Mouse (Mus musculus) neural tube, embryonic 12.5 days (tissue): ENCODE measurements around the gene Maip1. TPM values are rescaled to one million over a fixed set of nuclear protein-coding genes. Genes with fewer than 3 reads are reported as not detected.
A peak's percentile ranks its signal among the peaks of the same experiment; 100 is the strongest.

Experiments used
- ATAC-seq: fragments of 200-750 bp; cut with Nextera tagmentation; 2 replicates; pipeline ENCODE4 v1.8.0; 2017; ENCODE audit warnings: low read depth, mild to moderate bottlenecking, moderate TSS enrichment, moderate library complexity; ENCODE audit not compliant: low FRiP score
- H3K27ac ChIP-seq: fragments of 300-500 bp; sonication (generic); 2 replicates; pipeline ENCODE4 v1.5.1; 2016
- H3K27me3 ChIP-seq: fragments of 300-500 bp; sonication (generic); replicated peaks from 2 replicates; pipeline ENCODE4 v1.6.1; 2016; ENCODE audit warnings: mild to moderate bottlenecking
- H3K36me3 ChIP-seq: fragments of 300-500 bp; sonication (generic); 2 replicates; pipeline ENCODE4 v1.6.1; 2016; ENCODE audit warnings: mild to moderate bottlenecking
- H3K4me1 ChIP-seq: fragments of 300-500 bp; sonication (generic); 2 replicates; pipeline ENCODE4 v1.6.1; 2016
- H3K4me2 ChIP-seq: fragments of 300-500 bp; sonication (generic); replicated peaks from 2 replicates; pipeline ENCODE4 v1.6.1; 2016; ENCODE audit warnings: mild to moderate bottlenecking
- H3K4me3 ChIP-seq: fragments of 300-500 bp; sonication (generic); 2 replicates; pipeline ENCODE4 v1.5.1; 2016
- H3K9ac ChIP-seq: fragments of 300-500 bp; sonication (generic); 2 replicates; pipeline ENCODE4 v1.6.1; 2016; ENCODE audit warnings: mild to moderate bottlenecking
- H3K9me3 ChIP-seq: fragments of 300-500 bp; sonication (generic); 2 replicates; pipeline ENCODE4 v1.6.1; 2016; ENCODE audit warnings: mild to moderate bottlenecking
- WGBS: fragments of 180-500 bp; shearing (Covaris S2); methylation state at CpG from one replicate; pipeline ENCODE4 v1.1.7; 2016; 5-methylcytosine and 5-hydroxymethylcytosine counted together
- polyA plus RNA-seq: library from polyadenylated mRNA; unstranded; fragments of >200 nt; fragmentation: Nextera tagmentation; extraction: Ambion mirVana; gene quantifications from 2 replicates; pipeline ENCODE4 v1.2.1, GENCODE M21; 2016

Gene Maip1
- polyA plus RNA-seq, 1 experiment from 2014 or later: 18.2 TPM

DNA sequence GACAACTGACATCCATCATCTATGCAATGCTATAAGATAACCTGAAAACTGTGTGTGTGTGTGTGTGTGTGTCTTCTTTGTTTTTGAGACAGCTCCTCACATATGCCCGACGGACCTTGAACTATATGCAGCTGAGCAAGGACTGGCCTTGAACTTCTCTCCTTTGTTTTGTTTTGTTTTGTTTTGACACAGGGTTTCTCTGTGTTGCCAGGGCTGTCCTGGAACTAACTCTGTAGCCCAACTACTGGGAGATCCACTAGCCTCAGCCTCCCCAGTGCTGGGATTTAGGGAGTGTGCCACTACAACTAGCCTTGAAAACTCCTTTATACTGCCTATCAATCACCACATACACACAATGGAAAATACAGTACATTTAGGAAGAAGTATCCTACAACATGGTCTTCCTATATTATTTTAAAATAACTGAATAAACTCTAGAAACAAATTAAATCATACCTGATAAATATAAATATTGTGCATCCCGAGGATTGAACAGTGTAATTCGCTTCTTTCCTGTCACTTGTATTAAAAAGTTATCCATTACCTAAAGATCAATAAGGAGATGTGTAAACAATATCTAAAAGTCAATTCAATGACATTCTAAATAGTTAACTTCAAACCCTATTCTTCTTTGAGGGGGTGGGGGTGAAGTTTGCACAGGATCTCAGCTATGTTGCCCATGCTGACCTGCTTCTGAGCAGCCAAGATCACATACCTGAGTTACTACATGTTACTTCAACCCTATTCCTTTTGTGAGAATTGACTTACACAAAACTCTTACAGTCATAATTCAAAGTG lies 14.9 kb upstream of the Maip1 start:
- no peak overlapping the region for H3K4me2 ChIP-seq
- no peaks in the 10 kb centered on the region for H3K9me3 ChIP-seq
- no peaks in the 10 kb centered on the region for H3K4me1 ChIP-seq
- no peak overlapping the region for H3K27ac ChIP-seq
- H3K27me3 ChIP-seq: no peaks in the 10 kb centered on the region
- H3K4me3 ChIP-seq: no peak overlapping the region
- 91% methylated on average over 4 of the region's 4 CpGs for WGBS
- ATAC-seq: no peak
- H3K9ac ChIP-seq: no peak overlapping the region
- H3K36me3 ChIP-seq: peaks cover 17% of the 10 kb centered on the region

GRCm38 (mm10) chr1:57392417-57392816 lies 13.7 kb upstream of the Maip1 start:
- WGBS: 85% methylated on average over 4 of the region's 4 CpGs
- H3K4me1 ChIP-seq: no peaks in the 10 kb centered on the region

DNA sequence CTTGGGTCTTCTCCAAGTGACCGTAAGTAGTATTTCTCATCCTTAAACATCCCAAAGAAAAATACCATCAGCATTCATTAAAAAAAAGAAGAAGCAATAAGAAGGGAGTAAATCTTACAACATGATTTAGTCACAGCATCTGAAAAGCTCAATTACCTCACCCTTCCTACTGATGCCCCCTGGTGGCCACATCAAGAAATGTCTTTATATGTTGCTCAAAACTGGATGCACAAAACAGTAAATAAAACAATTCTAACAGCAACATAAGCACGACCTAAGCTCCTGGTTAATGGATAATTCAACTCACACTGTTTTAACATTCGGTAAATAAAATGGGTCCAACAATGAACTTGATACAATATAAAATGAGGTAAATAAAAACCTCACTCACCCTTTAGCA lies 12.1 kb upstream of the Maip1 start:
- Histone ChIP-seq H3K36me3 (peaks cover 30% of the 10 kb centered on the region), H3K27ac (no peak overlapping the region), H3K4me2 (no peak overlapping the region), H3K27me3 (no peaks in the 10 kb centered on the region), H3K9ac (no peak overlapping the region), H3K4me1 (no peaks in the 10 kb centered on the region), H3K4me3 (no peak overlapping the region), H3K9me3 (no peaks in the 10 kb centered on the region)
- 72% methylated on average over 3 of the region's 3 CpGs for WGBS
- no peak for ATAC-seq

More at GRCm38 (mm10) chr1:57392417-57392816, 13.7 kb upstream of the Maip1 start:
- no peak overlapping the region for H3K4me2 ChIP-seq
- no peak overlapping the region for H3K27ac ChIP-seq
- ATAC-seq: no peak
- H3K4me3 ChIP-seq: no peak overlapping the region
- peaks cover 22% of the 10 kb centered on the region for H3K36me3 ChIP-seq
- no peaks in the 10 kb centered on the region for H3K27me3 ChIP-seq
- no peak overlapping the region for H3K9ac ChIP-seq
- no peaks in the 10 kb centered on the region for H3K9me3 ChIP-seq

GRCm38 (mm10) chr1:57400321-57400720 lies 5.8 kb upstream of the Maip1 start:
- Histone ChIP-seq H3K9ac (no peak overlapping the region), H3K27ac (no peak overlapping the region), H3K9me3 (no peaks in the 10 kb centered on the region), H3K27me3 (no peaks in the 10 kb centered on the region), H3K4me1 (no peaks in the 10 kb centered on the region), H3K4me2 (no peak overlapping the region), H3K4me3 (no peak overlapping the region), H3K36me3 (peaks cover 15% of the 10 kb centered on the region)
- ATAC-seq: no peak
- WGBS: 89% methylated on average over 2 of the region's 2 CpGs

- Histone ChIP-seq H3K27me3 (no peaks in the 10 kb centered on the region), H3K9ac (no peak overlapping the region), H3K36me3 (peaks cover 13% of the 10 kb centered on the region), H3K4me2 (no peak overlapping the region), H3K9me3 (no peaks in the 10 kb centered on the region), H3K4me3 (no peak overlapping the region), H3K4me1 (no peaks in the 10 kb centered on the region), H3K27ac (no peak overlapping the region)
- ATAC-seq: no peak
- whole genome bisulfite sequencing: 94% methylated on average over 2 of the region's 2 CpGs
These were observed 5.3 kb upstream of the Maip1 start for GRCm38 (mm10) chr1:57400877-57401276.

DNA sequence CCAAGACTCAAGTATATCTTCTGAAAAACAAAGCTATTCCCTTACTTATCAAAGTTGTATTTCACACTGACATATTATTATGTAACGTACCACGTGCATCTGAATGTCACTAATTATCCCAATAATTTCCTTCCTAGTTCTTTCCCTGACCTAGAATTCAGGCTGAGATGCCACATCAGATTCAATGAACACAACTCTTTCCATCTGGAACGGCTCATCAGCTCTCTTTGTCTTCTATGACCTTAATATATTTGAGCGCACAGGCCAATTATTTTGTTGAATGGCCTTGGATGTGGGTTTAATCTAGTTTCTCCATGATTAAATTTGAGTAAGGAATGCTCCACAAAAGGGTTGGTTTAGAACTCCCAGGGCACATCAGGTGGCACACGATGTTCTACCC lies 4.0 kb upstream of the Maip1 start:
- Histone ChIP-seq H3K36me3 (peaks cover 11% of the 10 kb centered on the region), H3K4me1 (peaks cover 1% of the 10 kb centered on the region; the same call in 1 of the 2 replicates), H3K9ac (no peak overlapping the region)

GRCm38 (mm10) chr1:57408994-57409393 lies 2.9 kb downstream of the Maip1 start:
- WGBS: 98% methylated on average over 2 of the region's 2 CpGs
- Histone ChIP-seq H3K4me3 (no peak overlapping the region), H3K36me3 (peaks cover 18% of the 10 kb centered on the region), H3K4me1 (peaks cover 20% of the 10 kb centered on the region), H3K27me3 (no peaks in the 10 kb centered on the region), H3K9me3 (no peaks in the 10 kb centered on the region), H3K4me2 (no peak overlapping the region), H3K27ac (no peak overlapping the region), H3K9ac (no peak overlapping the region)
- no peak for ATAC-seq

More for the DNA sequence above, 4.0 kb upstream of the Maip1 start:
- Histone ChIP-seq H3K27ac (no peak overlapping the region), H3K4me2 (no peak overlapping the region), H3K4me3 (no peak overlapping the region), H3K27me3 (no peaks in the 10 kb centered on the region), H3K9me3 (no peaks in the 10 kb centered on the region)
- no peak for ATAC-seq
- 93% methylated on average over 5 of the region's 5 CpGs for WGBS

- Histone ChIP-seq H3K9me3 (no peaks in the 10 kb centered on the region), H3K36me3 (peaks cover 39% of the 10 kb centered on the region), H3K27ac (no peak overlapping the region), H3K4me1 (peaks cover 8% of the 10 kb centered on the region), H3K9ac (no peak overlapping the region), H3K4me2 (no peak overlapping the region), H3K4me3 (no peak overlapping the region), H3K27me3 (no peaks in the 10 kb centered on the region)
- 85% methylated on average over 2 of the region's 2 CpGs for WGBS
- no peak for ATAC-seq
These were observed 7.3 kb downstream of the Maip1 start for GRCm38 (mm10) chr1:57413397-57413796.

GRCm38 (mm10) chr1:57423696-57424095 lies 17.6 kb downstream of the Maip1 start:
- Histone ChIP-seq H3K9ac (no peak overlapping the region), H3K36me3 (no peaks in the 10 kb centered on the region), H3K9me3 (no peaks in the 10 kb centered on the region), H3K4me1 (peaks cover 1% of the 10 kb centered on the region; the same call in 1 of the 2 replicates), H3K4me3 (no peak overlapping the region), H3K27ac (no peak overlapping the region), H3K4me2 (no peak overlapping the region), H3K27me3 (no peaks in the 10 kb centered on the region)
- 23% methylated on average over 1 of the region's 1 CpGs for WGBS
- ATAC-seq: 0 out of 2 replicates have a peak, but pooled peaks have one; percentile 54

DNA sequence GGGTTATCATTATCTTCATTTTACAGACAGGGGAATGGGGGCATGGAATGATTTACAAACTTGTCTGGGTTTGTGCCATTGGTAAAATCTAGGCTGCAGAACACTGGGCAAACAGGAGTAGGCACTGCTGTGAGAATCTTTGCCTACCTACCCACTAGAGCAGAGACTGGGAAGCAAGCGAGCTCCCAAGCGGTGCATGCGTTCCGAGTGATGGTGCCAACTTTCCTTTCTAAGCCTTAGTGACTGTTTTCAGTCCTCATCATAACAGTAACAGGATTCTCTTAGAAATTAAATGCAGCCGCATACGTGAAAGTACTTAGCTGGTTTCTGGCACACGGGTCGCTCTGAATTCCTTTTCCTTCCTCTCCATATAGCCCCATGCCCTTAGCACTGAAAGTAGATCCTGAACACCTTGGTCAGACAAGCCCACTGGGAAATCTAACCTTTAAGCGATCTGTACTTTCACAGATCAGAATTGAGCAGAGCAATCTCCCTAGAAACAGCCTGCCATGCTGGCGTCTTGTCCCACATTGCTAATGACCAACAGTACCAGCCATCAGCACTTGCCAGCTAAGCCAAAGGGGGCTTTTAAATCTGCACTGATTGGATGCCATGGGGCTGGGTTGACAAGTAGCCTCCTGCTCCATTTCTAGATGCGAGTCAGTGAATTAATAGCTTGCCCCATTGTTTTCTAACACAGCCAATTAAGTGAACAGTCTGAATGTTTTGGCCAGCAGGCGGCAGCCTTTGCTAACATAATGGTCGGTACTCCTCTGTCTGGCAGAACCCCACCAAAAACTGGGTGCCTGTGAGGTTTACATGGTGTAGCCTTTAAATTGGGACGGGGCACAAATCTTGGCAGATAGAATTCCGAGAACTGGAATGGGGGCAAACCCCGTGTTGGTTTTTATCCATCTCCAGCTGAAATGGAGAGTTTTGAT lies 22.5 kb downstream of the Maip1 start:
- H3K27me3 ChIP-seq: no peaks in the 10 kb centered on the region
- no peaks in the 10 kb centered on the region for H3K9me3 ChIP-seq
- H3K4me1 ChIP-seq: peaks cover 14% of the 10 kb centered on the region
- no peak overlapping the region for H3K27ac ChIP-seq
- peak overlapping the region; percentile 26; the same call in 1 of the 2 replicates for H3K9ac ChIP-seq
- H3K36me3 ChIP-seq: no peaks in the 10 kb centered on the region
- no peak overlapping the region for H3K4me3 ChIP-seq
- H3K4me2 ChIP-seq: peak overlapping the region; percentile 43
- 52% methylated on average over 16 of the region's 16 CpGs for WGBS
- peak; percentile 89 for ATAC-seq

DNA sequence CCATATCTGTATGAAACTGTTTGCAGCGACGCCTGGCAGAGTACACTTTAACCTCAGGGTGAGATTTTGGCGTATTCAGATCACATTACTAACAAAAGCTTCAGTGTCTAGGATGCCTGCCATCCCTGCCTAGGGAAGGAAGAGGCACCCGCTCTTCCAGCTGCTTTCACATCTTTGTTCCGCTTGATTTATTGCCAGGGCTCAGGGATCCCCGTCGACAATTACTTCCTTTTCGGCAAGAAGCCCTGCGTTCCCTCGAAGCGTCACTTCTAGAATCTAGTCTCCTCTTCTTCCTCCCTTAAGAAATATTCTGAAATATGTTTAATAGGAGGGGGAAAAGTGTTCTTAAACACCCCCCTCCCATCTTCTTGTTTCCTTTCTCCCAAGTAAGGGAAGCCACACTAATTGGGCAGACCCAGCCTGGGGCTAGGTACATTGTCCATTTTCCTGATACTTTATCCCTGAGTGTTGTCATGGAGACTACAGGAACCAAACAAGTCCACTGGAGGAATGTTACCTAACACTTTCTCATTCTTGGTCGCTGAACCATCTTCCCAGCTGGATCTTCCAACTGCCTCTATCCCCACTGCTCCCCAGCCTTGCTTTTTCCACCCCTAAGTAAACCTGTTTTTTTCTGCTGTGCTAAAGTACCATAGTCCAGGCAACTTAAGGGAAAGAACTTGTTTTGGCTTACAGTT lies 23.8 kb downstream of the Maip1 start:
- H3K9ac ChIP-seq: no peak overlapping the region
- H3K27ac ChIP-seq: no peak overlapping the region
- ATAC-seq: peak; percentile 72
- no peak overlapping the region for H3K4me3 ChIP-seq
- H3K4me2 ChIP-seq: peak overlapping the region; percentile 49
- H3K9me3 ChIP-seq: no peaks in the 10 kb centered on the region
- no peaks in the 10 kb centered on the region for H3K27me3 ChIP-seq
- H3K4me1 ChIP-seq: peaks cover 14% of the 10 kb centered on the region
- no peaks in the 10 kb centered on the region for H3K36me3 ChIP-seq
- WGBS: 1% methylated on average over 12 of the region's 12 CpGs

DNA sequence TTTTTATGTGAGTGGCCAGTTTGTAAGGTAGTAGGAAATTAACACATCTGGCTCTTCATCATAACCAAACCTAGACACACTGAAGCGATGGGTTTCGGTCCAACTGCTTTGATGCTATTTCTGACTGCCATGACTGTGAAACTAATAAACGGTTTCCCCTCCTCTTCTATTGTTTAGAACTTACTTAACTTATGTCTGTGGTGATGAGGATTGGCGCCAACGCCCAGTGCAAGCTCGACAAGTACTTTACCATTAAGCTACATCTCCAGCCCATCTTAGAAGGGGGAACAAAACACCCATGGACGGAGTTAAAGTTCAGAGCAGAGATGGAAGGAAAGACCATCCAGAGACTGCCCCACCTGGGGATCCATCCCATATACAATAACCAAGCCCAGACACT lies 27.0 kb downstream of the Maip1 start:
- Histone ChIP-seq H3K4me3 (no peak overlapping the region), H3K27me3 (no peaks in the 10 kb centered on the region), H3K27ac (no peak overlapping the region), H3K9me3 (no peaks in the 10 kb centered on the region), H3K9ac (no peak overlapping the region), H3K4me1 (peaks cover 16% of the 10 kb centered on the region), H3K36me3 (no peaks in the 10 kb centered on the region), H3K4me2 (no peak overlapping the region)
- 96% methylated on average over 7 of the region's 7 CpGs for WGBS
- no peak for ATAC-seq
